Mouse (Mus musculus) spleen, postnatal 36 days (tissue): ENCODE measurements around the gene Fto.

Experiments
- DNase-seq, 2 experiments: peaks; one replicate each; pipeline ENCODE4 v3.0.0; 2022; ENCODE audit warnings: low spot score in 2 of 2, mixed read lengths in 1 of 2

The Fto gene

GRCm38 (mm10) chr8:91607091-91607490 is 293.8 kb downstream of the Fto start:
- no peak for DNase-seq

DNA sequence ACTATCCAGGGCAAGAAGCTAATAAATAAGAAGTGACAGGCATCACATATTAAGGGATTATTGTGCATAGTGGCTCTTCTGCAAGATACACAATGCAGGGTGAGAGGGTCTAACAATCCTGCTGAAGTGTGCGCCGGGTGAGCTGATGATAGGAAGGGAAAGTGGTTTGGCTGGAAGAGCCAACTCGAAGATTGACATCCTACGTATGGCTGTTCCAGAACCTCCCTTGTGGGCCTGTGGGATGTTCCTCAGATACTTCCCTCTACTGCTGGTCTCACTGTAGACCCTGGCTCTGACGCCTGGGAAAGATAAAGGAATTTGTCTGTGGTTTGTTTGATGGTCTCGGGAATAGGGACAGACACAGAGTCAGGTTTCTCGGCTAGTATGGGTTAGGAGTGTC is 297.9 kb downstream of the Fto start:
- DNase-seq: no peak

- DNase-seq: no peak
Measured at GRCm38 (mm10) chr8:91611723-91612362, 298.5 kb downstream of the Fto start.

DNA sequence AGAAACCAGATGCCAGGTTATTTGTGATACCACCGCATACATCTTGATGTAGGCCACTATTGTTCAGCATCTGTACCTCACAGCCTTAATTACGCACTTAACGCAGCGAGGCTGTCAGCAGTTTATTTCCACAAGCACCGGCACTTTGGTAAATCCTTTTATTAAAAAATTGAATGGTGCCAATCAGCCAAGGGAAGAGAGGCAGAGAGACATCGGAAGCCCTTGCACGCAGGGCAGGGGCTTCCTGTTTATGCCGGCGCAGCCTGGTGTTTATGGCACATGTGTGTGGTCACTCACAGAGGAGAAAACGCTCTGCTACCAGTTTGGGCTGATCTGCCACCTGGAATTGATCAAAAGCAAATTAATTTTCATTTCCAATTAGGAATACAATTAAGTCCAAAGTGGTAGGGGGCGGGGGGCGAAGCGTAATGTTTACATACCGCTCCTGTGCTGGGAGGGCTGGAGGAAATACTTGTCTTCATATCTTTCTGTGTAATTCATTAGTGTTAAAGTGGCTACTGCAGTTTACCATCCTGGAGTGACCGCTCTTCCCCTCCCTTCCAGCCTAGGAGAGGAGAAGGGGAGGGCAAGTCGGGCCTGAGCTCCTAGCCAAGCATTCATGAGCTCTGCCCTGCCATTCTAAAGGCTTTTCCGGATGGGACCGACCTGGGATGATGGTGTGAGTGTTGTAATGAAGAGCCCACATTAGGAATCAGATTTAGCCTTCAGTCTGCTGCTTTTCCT is 299.2 kb downstream of the Fto start:
- no peak for DNase-seq

- no peak for DNase-seq
Measured at GRCm38 (mm10) chr8:91613603-91614002, 300.3 kb downstream of the Fto start.

GRCm38 (mm10) chr8:91615196-91615595 is 301.9 kb downstream of the Fto start:
- DNase-seq: no peak

- no peak for DNase-seq
Measured at GRCm38 (mm10) chr8:91615781-91616683, 302.7 kb downstream of the Fto start.

GRCm38 (mm10) chr8:91617772-91618171 is 304.4 kb downstream of the Fto start:
- DNase-seq: no peak

DNA sequence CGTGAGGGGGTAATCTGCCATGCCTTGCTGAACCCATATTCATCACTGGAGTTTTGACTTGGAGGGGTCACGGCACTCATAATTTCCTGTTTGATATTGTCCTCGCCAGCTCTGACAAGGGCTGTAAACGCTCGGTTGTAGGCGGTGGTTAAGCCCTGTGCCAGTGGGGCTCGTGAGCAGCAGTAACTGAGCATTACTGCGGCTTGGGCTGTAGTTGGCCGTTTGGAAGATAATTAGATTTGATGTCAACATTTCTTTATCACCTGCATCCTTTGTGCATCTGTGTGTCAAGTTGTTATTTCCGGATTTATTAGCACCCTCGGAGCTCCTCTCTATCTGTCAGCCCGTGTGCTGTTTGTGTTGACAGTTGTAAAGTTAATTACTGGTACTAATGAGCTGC is 309.4 kb downstream of the Fto start:
- no peak for DNase-seq

- no peak for DNase-seq
Measured at GRCm38 (mm10) chr8:91625686-91626558, 312.6 kb downstream of the Fto start.

DNA sequence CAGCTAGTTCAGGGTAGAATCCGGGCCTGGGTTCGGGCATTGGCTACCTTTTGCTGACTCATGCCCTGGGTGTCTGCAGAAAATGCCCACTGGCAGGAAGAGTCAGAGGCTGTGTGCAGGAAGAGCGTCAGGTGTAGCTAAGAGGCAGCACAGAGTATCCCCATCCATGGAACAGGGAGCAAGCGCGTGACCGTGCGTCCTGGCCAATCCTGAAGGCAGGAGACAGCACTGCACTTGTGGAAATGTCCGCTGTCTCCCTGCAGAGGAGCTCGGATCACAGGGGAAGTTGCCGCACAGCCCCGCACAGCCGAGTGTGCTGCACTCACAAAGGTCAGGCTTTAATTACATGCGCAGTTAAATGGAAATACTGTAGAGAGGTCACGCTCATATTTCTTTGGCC is 316.3 kb downstream of the Fto start:
- no peak for DNase-seq

- no peak for DNase-seq
Measured at GRCm38 (mm10) chr8:91630320-91631033, 317.2 kb downstream of the Fto start.

DNA sequence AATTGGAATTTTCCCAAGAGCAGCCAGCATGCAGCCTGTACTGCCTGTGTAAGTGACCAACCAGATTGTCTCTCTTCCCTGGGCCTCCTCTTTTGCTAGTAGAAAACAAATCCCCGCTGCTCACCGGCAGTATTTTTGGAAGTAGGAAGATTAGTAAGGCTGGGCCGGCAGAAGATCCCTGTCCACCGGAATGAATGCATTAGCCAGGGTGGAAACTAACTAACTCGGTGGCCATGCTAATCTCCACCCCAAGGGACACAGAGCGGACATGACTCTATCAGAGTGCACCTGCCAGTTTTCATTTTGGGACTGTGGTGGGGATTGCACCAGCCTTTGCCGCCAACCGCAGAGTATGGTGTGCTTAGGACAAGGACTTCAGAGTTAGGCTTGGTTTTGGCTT is 319.1 kb downstream of the Fto start:
- no peak for DNase-seq

DNA sequence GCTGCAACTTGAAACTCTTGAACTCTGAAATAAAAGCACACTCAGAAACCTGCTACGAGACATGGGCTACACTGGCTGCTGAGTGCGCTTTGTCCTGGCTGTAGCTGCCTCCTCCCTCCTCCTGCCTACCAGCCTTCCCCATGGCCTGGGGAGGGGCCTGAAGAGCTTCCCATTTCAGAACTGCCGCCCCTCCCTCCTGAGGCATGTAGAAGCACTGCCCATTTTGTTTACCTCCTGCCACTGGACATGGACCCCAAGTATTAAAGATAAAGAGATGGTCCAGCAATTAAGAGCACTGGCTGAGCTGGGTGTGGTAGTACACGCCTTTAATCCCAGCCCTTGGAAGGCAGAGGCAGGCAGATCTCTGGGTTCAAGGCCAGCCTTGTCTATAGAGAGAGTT is 322.1 kb downstream of the Fto start:
- no peak for DNase-seq

DNA sequence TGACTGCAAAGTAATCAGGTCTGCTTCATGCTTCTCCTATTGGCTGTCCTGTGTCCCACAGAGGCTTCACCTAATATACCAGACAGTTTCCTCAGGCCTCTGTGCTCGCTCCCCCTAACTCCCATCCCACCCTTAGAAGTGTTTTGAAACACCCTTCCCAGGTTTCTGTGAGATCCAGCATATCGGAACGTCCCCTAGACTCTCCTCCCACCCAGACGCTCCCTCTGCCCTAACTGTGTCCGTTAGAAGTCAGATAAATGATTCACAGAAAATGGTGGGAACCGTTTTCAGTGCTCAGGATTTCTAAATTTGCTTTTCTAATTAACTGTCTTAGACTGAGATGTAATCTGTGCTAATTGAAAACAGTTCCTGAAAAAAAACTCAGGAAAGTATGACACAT is 323.6 kb downstream of the Fto start:
- DNase-seq: no peak

- DNase-seq: no peak
Measured at GRCm38 (mm10) chr8:91637684-91638083, 324.4 kb downstream of the Fto start.

- no peak for DNase-seq
Measured at GRCm38 (mm10) chr8:91638256-91638655, 324.9 kb downstream of the Fto start.

GRCm38 (mm10) chr8:91640471-91640870 is 327.1 kb downstream of the Fto start:
- DNase-seq: no peak

- no peak for DNase-seq
Measured at GRCm38 (mm10) chr8:91645484-91645883, 332.2 kb downstream of the Fto start.

DNA sequence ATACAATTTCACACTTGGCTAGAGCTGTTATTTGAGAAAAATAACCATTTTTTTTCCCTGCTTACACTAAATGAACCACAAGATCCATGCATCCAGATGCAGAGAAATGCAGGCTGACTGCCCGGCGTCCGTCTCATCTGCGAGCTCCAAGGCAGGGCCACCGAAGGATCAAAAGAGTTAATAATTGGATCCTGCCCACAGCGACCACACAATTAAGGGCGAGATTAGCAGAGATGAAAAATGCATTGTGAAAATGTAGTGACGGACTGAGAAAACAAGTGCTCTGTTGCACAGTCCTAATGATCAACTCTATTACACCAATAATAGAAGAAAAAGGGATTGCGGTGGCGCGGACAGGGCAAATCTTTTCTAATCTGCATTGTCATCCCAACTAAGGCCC is 334.6 kb downstream of the Fto start:
- no peak for DNase-seq

DNA sequence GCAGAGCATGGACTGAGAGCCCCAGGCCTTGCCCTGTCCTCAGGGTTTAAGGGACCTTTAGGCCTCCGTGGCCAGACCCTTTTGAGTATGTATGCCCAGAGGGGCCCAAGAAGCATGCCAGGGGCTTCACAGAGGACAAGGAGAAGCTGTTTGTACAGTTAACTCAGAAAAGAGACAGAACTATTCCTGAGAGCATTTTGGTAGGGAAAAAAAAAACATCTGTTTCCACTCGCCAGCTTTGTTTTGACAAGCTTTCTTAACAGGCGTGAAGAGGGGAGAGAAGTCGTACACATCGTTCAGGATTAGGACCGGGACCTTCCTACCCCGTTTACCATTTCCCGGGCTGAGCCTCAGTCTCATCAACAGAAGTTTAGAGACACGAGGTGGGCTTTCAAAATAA is 335.5 kb downstream of the Fto start:
- DNase-seq: no peak
